Mouse (Mus musculus) right cerebral cortex, postnatal 4 days (tissue): ENCODE data around the gene Pde4b.

Source experiments
- DNase-seq: peaks from one replicate; pipeline ENCODE4 v3.0.0-alpha.2; 2022

Pde4b gene

GRCm38 (mm10) chr4:102623789-102624611 lies 536.7 kb downstream of the Pde4b start:
- no peak for DNase-seq

GRCm38 (mm10) chr4:102624937-102625336 lies 537.6 kb downstream of the Pde4b start:
- no peak for DNase-seq

- no peak for DNase-seq
These were observed 540.5 kb downstream of the Pde4b start for GRCm38 (mm10) chr4:102627799-102628198.

GRCm38 (mm10) chr4:102629621-102630020 lies 542.3 kb downstream of the Pde4b start:
- no peak for DNase-seq

GRCm38 (mm10) chr4:102630261-102630660 lies 542.9 kb downstream of the Pde4b start:
- DNase-seq: no peak

- no peak for DNase-seq
These were observed 544.3 kb downstream of the Pde4b start for GRCm38 (mm10) chr4:102631624-102632023.

- DNase-seq: no peak
These were observed 545.9 kb downstream of the Pde4b start for GRCm38 (mm10) chr4:102633241-102633640.

- no peak for DNase-seq
These were observed 547.9 kb downstream of the Pde4b start for GRCm38 (mm10) chr4:102635258-102635657.

GRCm38 (mm10) chr4:102635944-102636343 lies 548.6 kb downstream of the Pde4b start:
- DNase-seq: no peak

GRCm38 (mm10) chr4:102637348-102637910 lies 550.1 kb downstream of the Pde4b start:
- DNase-seq: no peak

- no peak for DNase-seq
These were observed 553.6 kb downstream of the Pde4b start for GRCm38 (mm10) chr4:102640942-102641341.

GRCm38 (mm10) chr4:102644062-102644461 lies 556.7 kb downstream of the Pde4b start:
- no peak for DNase-seq

GRCm38 (mm10) chr4:102647056-102647455 lies 559.7 kb downstream of the Pde4b start:
- no peak for DNase-seq

- DNase-seq: no peak
These were observed 568.0 kb downstream of the Pde4b start for GRCm38 (mm10) chr4:102655331-102655730.

GRCm38 (mm10) chr4:102656494-102657036 lies 569.2 kb downstream of the Pde4b start:
- DNase-seq: peak; percentile 9
